Mouse (Mus musculus) thymus, postnatal 14 days (tissue): Measurements from ENCODE around the gene Ccr2.
A peak's percentile ranks its signal among the peaks of the same experiment; 100 is the strongest.
"Not testable (repeated sequence)": the region's sequence is repeated elsewhere in the genome, so short reads cannot be mapped to it uniquely, and the experiment has no call there.

ENCODE experiments used
- DNase-seq: peaks from one replicate; pipeline ENCODE4 v3.0.0; 2021

Ccr2 gene

GRCm38 (mm10) chr9:124121387-124122184 lies 19.8 kb downstream of the Ccr2 start, which contains the start of gene Ccr5:
TSS of gene Ccr5 (plus strand) at chr9:124121543.
- peak; percentile 51 for DNase-seq

GRCm38 (mm10) chr9:124125576-124125975 lies 23.8 kb downstream of the Ccr2 start:
- DNase-seq = no peak

GRCm38 (mm10) chr9:124126373-124126772 lies 24.6 kb downstream of the Ccr2 start:
- DNase-seq = peak; percentile 40

- no peak for DNase-seq
Measured at GRCm38 (mm10) chr9:124127412-124127811, 25.7 kb downstream of the Ccr2 start.

GRCm38 (mm10) chr9:124128379-124128778 lies 26.6 kb downstream of the Ccr2 start:
- DNase-seq = peak; percentile 67

- DNase-seq = not testable (repeated sequence)
Measured at GRCm38 (mm10) chr9:124132899-124133298, 31.1 kb downstream of the Ccr2 start.

- DNase-seq = not testable (repeated sequence)
Measured at GRCm38 (mm10) chr9:124134919-124135318, 33.2 kb downstream of the Ccr2 start.

GRCm38 (mm10) chr9:124137619-124138018 lies 35.9 kb downstream of the Ccr2 start:
- DNase-seq = no peak

GRCm38 (mm10) chr9:124138055-124138775 lies 36.5 kb downstream of the Ccr2 start:
- no peak for DNase-seq

GRCm38 (mm10) chr9:124143678-124144077 lies 41.9 kb downstream of the Ccr2 start:
- DNase-seq = no peak

- no peak for DNase-seq
Measured at GRCm38 (mm10) chr9:124146307-124146706, 44.6 kb downstream of the Ccr2 start.
